Comparison of ENCODE assay signal across 8 mouse cellular contexts in the genomic region with DNA sequence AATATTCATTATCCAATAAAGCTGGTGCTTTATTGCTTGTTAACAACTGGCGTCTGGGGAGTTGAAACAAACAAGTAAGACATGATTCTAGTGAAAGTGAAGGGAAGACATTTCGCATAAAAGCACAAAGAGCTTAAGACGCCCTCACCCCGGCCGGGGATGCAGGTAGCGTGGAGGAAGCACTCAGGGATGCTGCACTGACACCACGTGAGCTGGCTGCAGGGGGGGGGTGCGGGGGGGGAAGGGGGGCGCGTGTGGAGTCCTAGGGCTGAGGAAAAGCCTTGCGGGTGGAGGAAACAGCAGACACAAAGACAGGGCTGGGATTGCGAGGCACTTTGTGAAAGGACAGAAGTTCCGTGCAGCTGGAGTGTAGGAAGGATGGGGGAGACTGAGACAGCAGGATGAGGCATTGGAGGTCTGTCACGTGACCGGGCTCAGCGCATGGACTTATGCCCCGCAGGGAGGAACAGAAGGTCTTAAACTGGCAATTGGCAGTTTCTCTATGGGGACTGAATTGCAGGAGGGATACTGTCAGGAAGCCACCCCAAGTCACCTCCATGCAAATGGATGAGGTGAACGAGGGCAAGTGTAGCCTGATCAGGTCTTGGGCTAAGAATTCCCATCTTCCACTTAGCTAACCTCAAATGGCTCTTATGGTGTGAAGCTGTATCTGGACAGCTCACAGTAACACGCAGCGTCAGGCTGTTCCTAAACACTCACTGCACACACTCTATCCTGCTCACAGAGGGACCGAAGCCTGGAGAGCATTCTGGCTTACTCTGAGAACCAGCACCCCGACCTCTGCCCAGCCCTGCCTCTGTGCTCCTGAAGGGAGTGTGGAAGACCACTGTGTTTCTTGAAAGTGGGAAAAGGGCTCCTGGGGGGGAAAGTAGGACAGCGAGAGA. TPM values are rescaled to one million over a fixed set of nuclear protein-coding genes. Genes with fewer than 3 reads are reported as not detected.
DNase-seq lines count a peak whose midpoint lies in the region; ATAC-seq and TF ChIP-seq lines count a peak whose summit lies in the region.

No protein-coding gene starts in this region.

- H3K4me1 ChIP-seq in kidney, postnatal 0 days (replicated peaks; ENCODE audit: insufficient read depth, low read length), result no peaks in the 10 kb centered on the region
- peaks cover 38% of the 10 kb centered on the region for H3K4me1 ChIP-seq in cerebellum, adult 2 months (ENCODE audit: control insufficient read depth, insufficient read depth, low read length)
- 0 out of 2 replicates have a peak, but pooled peaks cover 6% of the 10 kb centered on the region for H3K4me1 ChIP-seq in forebrain, postnatal 0 days (ENCODE audit: insufficient read depth)
- H3K4me1 ChIP-seq in liver, embryonic 12.5 days, result peaks cover 8% of the 10 kb centered on the region; the same call in 1 of the 2 replicates
- peaks cover 17% of the 10 kb centered on the region for H3K4me1 ChIP-seq in thymus, adult 2 months (replicated peaks; ENCODE audit: control insufficient read depth, insufficient read depth, low read length)

- no peaks in the 10 kb centered on the region; the same call in 1 of the 2 replicates for H3K9me3 ChIP-seq in kidney, postnatal 0 days (replicated peaks; ENCODE audit: low read length)
- no peaks in the 10 kb centered on the region for H3K9me3 ChIP-seq in forebrain, postnatal 0 days (ENCODE audit: low read length)
- H3K9me3 ChIP-seq in liver, embryonic 12.5 days (replicated peaks), result no peaks in the 10 kb centered on the region

- no peaks in the 10 kb centered on the region for H3K27me3 ChIP-seq in kidney, postnatal 0 days (ENCODE audit: insufficient read depth, low read length)
- no peaks in the 10 kb centered on the region for H3K27me3 ChIP-seq in cerebellum, adult 2 months (ENCODE audit: control insufficient read depth, insufficient read depth, low read length)
- H3K27me3 ChIP-seq in forebrain, postnatal 0 days (ENCODE audit: insufficient read depth, low read length), result no peaks in the 10 kb centered on the region
- no peaks in the 10 kb centered on the region for H3K27me3 ChIP-seq in liver, embryonic 12.5 days (replicated peaks)
- H3K27me3 ChIP-seq in thymus, adult 2 months (ENCODE audit: control insufficient read depth, insufficient read depth, low read length), result no peaks in the 10 kb centered on the region

- no peak for TF ChIP-seq CTCF in kidney, postnatal 0 days (IDR thresholded peaks at IDR 0.05; ENCODE audit: low read depth)
- TF ChIP-seq CTCF in cerebellum, adult 2 months (IDR thresholded peaks at IDR 0.05; ENCODE audit: borderline replicate concordance, insufficient read depth, low read depth, low read length), result no peak
- TF ChIP-seq CTCF in forebrain, postnatal 0 days (IDR thresholded peaks at IDR 0.05; ENCODE audit: low read depth), result no peak
- TF ChIP-seq CTCF in thymus, adult 2 months (IDR thresholded peaks at IDR 0.05; ENCODE audit: borderline replicate concordance, control insufficient read depth, extremely low read depth, insufficient read depth, low read length, poor library complexity), result no peak

- peak; percentile 35 for DNase-seq in kidney, postnatal 0 days (ENCODE audit: low spot score)
- DNase-seq in kidney, adult 11 months, result no peak
- DNase-seq in cerebellum, adult 2 months, result peak; percentile 79 to 86
- DNase-seq in forebrain, postnatal 0 days, result peak; percentile 65
- peak; percentile 22 for DNase-seq in right cerebral cortex, postnatal 4 days
- DNase-seq in gastrocnemius, postnatal 25 days, result no peak
- no peak for DNase-seq in thymus, adult 2 months

- whole genome bisulfite sequencing in kidney, postnatal 0 days, result 14% methylated on average over 22 of the region's 23 CpGs
- 8% methylated on average over 20 of the region's 23 CpGs for WGBS in cerebellum, adult 2 months
- 7% methylated on average over 23 of the region's 23 CpGs for WGBS in forebrain, postnatal 0 days
- 19% methylated on average over 20 of the region's 23 CpGs for WGBS in liver, embryonic 12.5 days (ENCODE audit: insufficient replicate concordance)
- WGBS in thymus, adult 2 months, result 11% methylated on average over 23 of the region's 23 CpGs

- TF ChIP-seq POLR2A in cerebellum, adult 2 months (IDR thresholded peaks at IDR 0.05; ENCODE audit: borderline replicate concordance, insufficient read depth, low read length), result 0 out of 2 replicates have a peak, but pooled peaks have one; percentile 17
- TF ChIP-seq POLR2A in thymus, adult 2 months (IDR thresholded peaks at IDR 0.05; ENCODE audit: control insufficient read depth, extremely low read depth, insufficient read depth, low read length, poor library complexity), result no peak

- H3K36me3 ChIP-seq in kidney, postnatal 0 days (ENCODE audit: insufficient read depth, low read length), result no peaks in the 10 kb centered on the region
- no peaks in the 10 kb centered on the region for H3K36me3 ChIP-seq in forebrain, postnatal 0 days (ENCODE audit: insufficient read depth)
- no peaks in the 10 kb centered on the region for H3K36me3 ChIP-seq in liver, embryonic 12.5 days
- no peaks in the 10 kb centered on the region for H3K36me3 ChIP-seq in thymus, adult 2 months (ENCODE audit: control insufficient read depth, insufficient read depth, low read length)

- no peak overlapping the region for H3K9ac ChIP-seq in kidney, postnatal 0 days (ENCODE audit: low read depth, low read length)
- peak overlapping the region; percentile 40 for H3K9ac ChIP-seq in forebrain, postnatal 0 days
- H3K9ac ChIP-seq in liver, embryonic 12.5 days, result no peak overlapping the region

- ATAC-seq in kidney, postnatal 0 days (replicated peaks; ENCODE audit: low FRiP score, low read depth), result no peak; the same call in 1 of the 2 replicates
- peak; percentile 86 for ATAC-seq in forebrain, postnatal 0 days
- no peak for ATAC-seq in liver, embryonic 12.5 days

- no peak overlapping the region for H3K4me3 ChIP-seq in kidney, postnatal 0 days (replicated peaks; ENCODE audit: low read depth, low read length)
- peak overlapping the region; percentile 29 for H3K4me3 ChIP-seq in cerebellum, adult 2 months (replicated peaks; ENCODE audit: insufficient read depth, low read depth, low read length)
- H3K4me3 ChIP-seq in forebrain, postnatal 0 days (ENCODE audit: low read depth, low read length), result peak overlapping the region; percentile 30
- H3K4me3 ChIP-seq in liver, embryonic 12.5 days, result no peak overlapping the region
- no peak overlapping the region for H3K4me3 ChIP-seq in thymus, adult 2 months (ENCODE audit: control insufficient read depth, insufficient read depth, low read length)

- no peak overlapping the region for H3K27ac ChIP-seq in kidney, postnatal 0 days
- peak overlapping the region; percentile 91 for H3K27ac ChIP-seq in cerebellum, adult 2 months (ENCODE audit: insufficient read depth, low read length)
- H3K27ac ChIP-seq in forebrain, postnatal 0 days (ENCODE audit: low read depth, low read length), result 0 out of 2 replicates have a peak overlapping the region, but pooled peaks have one; percentile 16
- H3K27ac ChIP-seq in liver, embryonic 12.5 days, result no peak overlapping the region
- H3K27ac ChIP-seq in thymus, adult 2 months (ENCODE audit: control insufficient read depth, insufficient read depth, low read length), result no peak overlapping the region

- H3K4me2 ChIP-seq in kidney, postnatal 0 days (ENCODE audit: low read length), result peak overlapping the region; percentile 35
- H3K4me2 ChIP-seq in forebrain, postnatal 0 days (ENCODE audit: low read depth), result peak overlapping the region; percentile 61
- peak overlapping the region; percentile 42 for H3K4me2 ChIP-seq in liver, embryonic 12.5 days

RNA-seq across cellular contexts. Expression of a gene that starts 49.2 kb away (rescaled TPM):
- 0.12 and 0.14 TPM in 2 replicates for polyA plus RNA-seq in kidney, postnatal 0 days (2015; fragmentation: Nextera tagmentation; extraction: Ambion mirVana)
- polyA plus RNA-seq in cerebellum, adult 2 months (2012; rRNA removed), result 102 and 111 TPM in 2 replicates
- 41.9 and 43.4 TPM in 2 replicates for total RNA-seq in forebrain, postnatal 0 days (2014; rRNA removed)
- polyA plus RNA-seq in forebrain, postnatal 0 days (2015; fragmentation: Nextera tagmentation; extraction: Ambion mirVana), result 13.7 and 25.2 TPM in 2 replicates
- polyA plus RNA-seq in liver, embryonic 12.5 days (2016; fragmentation: Nextera tagmentation; extraction: Ambion mirVana), result 0.06 TPM in 1 of 2 replicates, not detected in the other
- not detected for total RNA-seq in gastrocnemius, postnatal 25 days (2021)
- polyA plus RNA-seq in thymus, adult 2 months (2012; rRNA removed), result 0.03 TPM in 1 of 2 replicates, not detected in the other

Comparison
In these comparisons a context has a peak if more than half of its experiments do, and no peak if none do; other contexts are left out.
1. DNase-seq: peak in kidney, postnatal 0 days (single experiment), cerebellum, adult 2 months (2 of 2), forebrain, postnatal 0 days (single experiment) and right cerebral cortex, postnatal 4 days (single experiment); none in kidney, adult 11 months (single experiment), gastrocnemius, postnatal 25 days (single experiment) and thymus, adult 2 months (single experiment).
2. H3K27ac ChIP-seq: peak in cerebellum, adult 2 months (single experiment) and forebrain, postnatal 0 days (single experiment); none in kidney, postnatal 0 days (single experiment), liver, embryonic 12.5 days (single experiment) and thymus, adult 2 months (single experiment).
3. H3K4me3 ChIP-seq: peak in cerebellum, adult 2 months (single experiment) and forebrain, postnatal 0 days (single experiment); none in kidney, postnatal 0 days (single experiment), liver, embryonic 12.5 days (single experiment) and thymus, adult 2 months (single experiment).
4. RNA of a gene that starts 49.2 kb away (polyA plus RNA-seq): 102 to 111 TPM in cerebellum, adult 2 months and 13.7 to 25.2 TPM in forebrain, postnatal 0 days; 0.12 to 0.14 TPM in kidney, postnatal 0 days, 0.06 TPM in liver, embryonic 12.5 days and 0.03 TPM in thymus, adult 2 months; every median in the first group is over 10 times any median in the second.
5. Peak in every context shown above with its lines, with median percentiles within 50 percentile points of each other: H3K4me2 ChIP-seq.